Mouse (Mus musculus): ENCODE measurements around the gene Slc7a7. TPM values are rescaled to one million over a fixed set of nuclear protein-coding genes. Genes with fewer than 3 reads are reported as not detected.

The Slc7a7 gene
- total and polyA plus RNA-seq, 2 experiments, result 2.3 to 4.1 TPM

GRCm38 (mm10) chr14:54328548-54328947, 89.0 kb downstream of the Slc7a7 start:
- no peak for DNase-seq (ENCODE audit: extremely low read depth, low read depth, low spot score)
- 71% methylated on average over 2 of the region's 2 CpGs for WGBS
- Histone ChIP-seq H3K4me3 (ENCODE audit: insufficient read depth, low read depth, low read length) (no peak overlapping the region), H3K27ac (replicated peaks; ENCODE audit: insufficient read depth, low read depth, low read length) (no peak overlapping the region), H3K9ac (ENCODE audit: low read depth, low read length) (no peak overlapping the region), H3K79me2 (ENCODE audit: control insufficient read depth, insufficient read depth, low read length) (no peaks in the 10 kb centered on the region), H3K4me1 (ENCODE audit: control insufficient read depth, insufficient read depth, low read length) (no peaks in the 10 kb centered on the region), H3K36me3 (ENCODE audit: control insufficient read depth, insufficient read depth, low read length) (no peaks in the 10 kb centered on the region), H3K27me3 (ENCODE audit: control insufficient read depth, insufficient read depth, low read length) (no peaks in the 10 kb centered on the region)
- TF ChIP-seq CTCF (IDR thresholded peaks at IDR 0.05; ENCODE audit: low read depth, low read length) (no peak), POLR2A (IDR thresholded peaks at IDR 0.05; ENCODE audit: extremely low read depth, insufficient read depth, low read length) (no peak)

GRCm38 (mm10) chr14:54324486-54324885, 93.1 kb downstream of the Slc7a7 start:
- TF ChIP-seq POLR2A (IDR thresholded peaks at IDR 0.05; ENCODE audit: extremely low read depth, insufficient read depth, low read length), result no peak
- TF ChIP-seq CTCF (IDR thresholded peaks at IDR 0.05; ENCODE audit: low read depth, low read length), result no peak
- H3K4me3 ChIP-seq (ENCODE audit: insufficient read depth, low read depth, low read length), result no peak overlapping the region

GRCm38 (mm10) chr14:54321556-54322376, 95.8 kb downstream of the Slc7a7 start:
- no peak overlapping the region for H3K9ac ChIP-seq (ENCODE audit: low read depth, low read length)

More at GRCm38 (mm10) chr14:54324486-54324885, 93.1 kb downstream of the Slc7a7 start:
- Histone ChIP-seq H3K9ac (ENCODE audit: low read depth, low read length) (no peak overlapping the region), H3K27me3 (ENCODE audit: control insufficient read depth, insufficient read depth, low read length) (no peaks in the 10 kb centered on the region), H3K27ac (replicated peaks; ENCODE audit: insufficient read depth, low read depth, low read length) (no peak overlapping the region), H3K79me2 (ENCODE audit: control insufficient read depth, insufficient read depth, low read length) (no peaks in the 10 kb centered on the region), H3K36me3 (ENCODE audit: control insufficient read depth, insufficient read depth, low read length) (no peaks in the 10 kb centered on the region), H3K4me1 (ENCODE audit: control insufficient read depth, insufficient read depth, low read length) (no peaks in the 10 kb centered on the region)
- DNase-seq (ENCODE audit: extremely low read depth, low read depth, low spot score), result no peak
- 83% methylated on average over 5 of the region's 5 CpGs for WGBS

More at GRCm38 (mm10) chr14:54321556-54322376, 95.8 kb downstream of the Slc7a7 start:
- Histone ChIP-seq H3K4me3 (ENCODE audit: insufficient read depth, low read depth, low read length) (no peak overlapping the region), H3K27ac (replicated peaks; ENCODE audit: insufficient read depth, low read depth, low read length) (no peak overlapping the region), H3K27me3 (ENCODE audit: control insufficient read depth, insufficient read depth, low read length) (no peaks in the 10 kb centered on the region), H3K79me2 (ENCODE audit: control insufficient read depth, insufficient read depth, low read length) (no peaks in the 10 kb centered on the region), H3K4me1 (ENCODE audit: control insufficient read depth, insufficient read depth, low read length) (no peaks in the 10 kb centered on the region), H3K36me3 (ENCODE audit: control insufficient read depth, insufficient read depth, low read length) (no peaks in the 10 kb centered on the region)
- WGBS, result 77% methylated on average over 18 of the region's 18 CpGs
- no peak for TF ChIP-seq POLR2A (IDR thresholded peaks at IDR 0.05; ENCODE audit: extremely low read depth, insufficient read depth, low read length)
- TF ChIP-seq CTCF (IDR thresholded peaks at IDR 0.05; ENCODE audit: low read depth, low read length), result no peak
- no peak for DNase-seq (ENCODE audit: extremely low read depth, low read depth, low spot score)

Other genes with a start within 250 kb of the Slc7a7 start
- 39.4 and 57.1 TPM in 2 replicates for gene Dad1, start 163.7 kb downstream of the Slc7a7 start, total RNA-seq (2014; rRNA removed)
- gene Dad1, start 163.7 kb downstream of the Slc7a7 start, polyA plus RNA-seq (2012; rRNA removed), result 546 and 638 TPM in 2 replicates
- 22.1 and 25.2 TPM in 2 replicates for gene Abhd4, start 163.6 kb downstream of the Slc7a7 start, total RNA-seq (2014; rRNA removed)
- 33.5 and 38.4 TPM in 2 replicates for gene Abhd4, start 163.6 kb downstream of the Slc7a7 start, polyA plus RNA-seq (2012; rRNA removed)
- not detected in 2 replicates for gene Olfr49, start 132.8 kb downstream of the Slc7a7 start, total RNA-seq (2014; rRNA removed)
- gene Olfr49, start 132.8 kb downstream of the Slc7a7 start, polyA plus RNA-seq (2012; rRNA removed), result not detected in 2 replicates
- gene Oxa1l, start 56.9 kb downstream of the Slc7a7 start, total RNA-seq (2014; rRNA removed), result 16.4 and 23.1 TPM in 2 replicates
- 108 and 116 TPM in 2 replicates for gene Oxa1l, start 56.9 kb downstream of the Slc7a7 start, polyA plus RNA-seq (2012; rRNA removed)
- gene Mrpl52, start 9.1 kb upstream of the Slc7a7 start, total RNA-seq (2014; rRNA removed), result 77.8 and 85.8 TPM in 2 replicates
- gene Mrpl52, start 9.1 kb upstream of the Slc7a7 start, polyA plus RNA-seq (2012; rRNA removed), result 876 and 1,262 TPM in 2 replicates
- gene Mmp14, start 13.8 kb upstream of the Slc7a7 start, total RNA-seq (2014; rRNA removed), result 9.0 and 12.4 TPM in 2 replicates
- gene Mmp14, start 13.8 kb upstream of the Slc7a7 start, polyA plus RNA-seq (2012; rRNA removed), result 44.0 and 52.6 TPM in 2 replicates
- 7.1 and 10.4 TPM in 2 replicates for gene Lrp10, start 46.4 kb upstream of the Slc7a7 start, total RNA-seq (2014; rRNA removed)
- gene Lrp10, start 46.4 kb upstream of the Slc7a7 start, polyA plus RNA-seq (2012; rRNA removed), result 41.3 and 50.3 TPM in 2 replicates
- not detected in 2 replicates for gene Rem2, start 58.3 kb upstream of the Slc7a7 start, total RNA-seq (2014; rRNA removed)
- gene Rem2, start 58.3 kb upstream of the Slc7a7 start, polyA plus RNA-seq (2012; rRNA removed), result 0.10 TPM in 1 of 2 replicates, not detected in the other
- 7.4 and 8.0 TPM in 2 replicates for gene Prmt5, start 99.7 kb upstream of the Slc7a7 start, total RNA-seq (2014; rRNA removed)
- gene Prmt5, start 99.7 kb upstream of the Slc7a7 start, polyA plus RNA-seq (2012; rRNA removed), result 9.5 and 17.0 TPM in 2 replicates
- 13.7 and 13.8 TPM in 2 replicates for gene Haus4, start 136.8 kb upstream of the Slc7a7 start, total RNA-seq (2014; rRNA removed)
- gene Haus4, start 136.8 kb upstream of the Slc7a7 start, polyA plus RNA-seq (2012; rRNA removed), result 7.4 and 10.9 TPM in 2 replicates
- gene Ajuba, start 159.8 kb upstream of the Slc7a7 start, total RNA-seq (2014; rRNA removed), result 3.8 TPM in 2 replicates
- 9.9 and 12.2 TPM in 2 replicates for gene Ajuba, start 159.8 kb upstream of the Slc7a7 start, polyA plus RNA-seq (2012; rRNA removed)
- gene 4931414P19Rik, start 188.2 kb upstream of the Slc7a7 start, total RNA-seq (2014; rRNA removed), result 3.0 and 3.1 TPM in 2 replicates
- gene 4931414P19Rik, start 188.2 kb upstream of the Slc7a7 start, polyA plus RNA-seq (2012; rRNA removed), result 2.6 and 4.3 TPM in 2 replicates
- 179 and 181 TPM in 2 replicates for gene Psmb5, start 200.2 kb upstream of the Slc7a7 start, total RNA-seq (2014; rRNA removed)
- gene Psmb5, start 200.2 kb upstream of the Slc7a7 start, polyA plus RNA-seq (2012; rRNA removed), result 217 and 221 TPM in 2 replicates
- not detected in 2 replicates for gene Psmb11, start 203.7 kb upstream of the Slc7a7 start, total RNA-seq (2014; rRNA removed)
- not detected in 2 replicates for gene Psmb11, start 203.7 kb upstream of the Slc7a7 start, polyA plus RNA-seq (2012; rRNA removed)
- not detected in 2 replicates for gene Gm17606, start 223.2 kb upstream of the Slc7a7 start, total RNA-seq (2014; rRNA removed)
- gene Gm17606, start 223.2 kb upstream of the Slc7a7 start, polyA plus RNA-seq (2012; rRNA removed), result not detected in 2 replicates
- gene Cdh24, start 223.6 kb upstream of the Slc7a7 start, total RNA-seq (2014; rRNA removed), result 0.09 and 0.27 TPM in 2 replicates
- 0.37 and 0.73 TPM in 2 replicates for gene Cdh24, start 223.6 kb upstream of the Slc7a7 start, polyA plus RNA-seq (2012; rRNA removed)

Data from liver, adult 2 months (tissue).